Mouse (Mus musculus): ENCODE results near the gene Gpr156.

DNA sequence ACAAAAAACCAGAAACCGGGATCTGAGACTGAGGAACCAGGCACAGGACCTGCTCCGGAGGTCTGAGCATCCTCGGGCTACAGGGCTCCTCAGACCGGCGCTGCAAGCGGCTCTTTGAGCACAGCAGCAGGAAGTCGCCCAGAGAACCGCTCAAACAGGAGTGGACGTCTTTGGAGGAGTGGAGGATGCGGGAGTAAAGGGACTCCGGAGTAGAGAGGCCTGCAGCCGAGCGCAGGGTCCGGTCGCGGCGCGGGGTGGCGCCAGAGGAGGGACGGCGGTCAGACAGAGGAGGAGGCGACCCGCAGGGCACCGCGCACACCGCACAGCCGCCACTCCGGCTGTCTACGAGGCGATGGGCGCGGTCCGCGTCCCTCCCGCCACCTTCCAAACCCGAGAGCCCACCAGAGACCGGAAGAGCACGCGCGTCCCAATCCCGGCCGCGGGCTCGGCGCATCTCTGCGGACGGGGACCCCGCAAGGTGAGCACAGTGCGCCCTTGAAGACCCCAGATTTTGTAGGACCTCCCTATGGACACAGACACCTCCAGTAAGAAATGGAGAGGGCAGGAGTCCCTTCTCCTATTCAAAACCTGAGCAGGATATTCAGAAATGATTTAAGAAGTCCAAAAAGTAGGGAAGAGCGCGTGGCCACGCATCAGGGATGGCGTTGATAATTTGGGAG, at the start of gene Gpr156:
- TF ChIP-seq CTCF (IDR thresholded peaks at IDR 0.05; ENCODE audit: low read depth, low read length) (no peak), POLR2AphosphoS5 (IDR thresholded peaks at IDR 0.05; ENCODE audit: insufficient replicate concordance, low read depth, low read length) (no peak), GATA1 (IDR thresholded peaks at IDR 0.05; ENCODE audit: borderline replicate concordance, low read length) (no peak)
